Mouse (Mus musculus): ENCODE measurements around the gene Mctp1. TPM values are rescaled to one million over a fixed set of nuclear protein-coding genes. Genes with fewer than 3 reads are reported as not detected.
"Not testable (repeated sequence)": the region's sequence is repeated elsewhere in the genome, so short reads cannot be mapped to it uniquely, and the experiment has no call there.

Mctp1 gene
- polyA plus RNA-seq, 1 experiment from 2014 or later = 3.0 TPM

DNA sequence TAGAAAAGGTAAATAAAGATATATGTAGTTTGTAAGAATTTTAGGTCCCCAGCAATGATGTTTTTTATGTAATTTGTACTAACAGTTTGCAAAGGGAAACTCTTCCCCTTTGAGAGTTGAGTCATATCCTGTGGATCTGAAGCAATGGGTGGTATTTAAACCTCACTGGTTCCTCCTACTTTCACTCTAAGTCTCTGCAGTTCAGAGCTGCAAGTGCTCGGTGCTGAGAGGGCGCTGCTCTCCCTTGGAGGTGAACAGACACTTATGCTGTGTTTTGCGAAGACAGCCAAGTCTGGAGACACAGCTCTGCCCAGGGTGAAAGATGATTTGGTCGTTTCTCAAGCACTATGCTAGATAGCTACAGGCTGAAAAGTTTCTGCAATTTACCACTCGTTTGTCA, 195.1 kb downstream of the Mctp1 start:
- H3K27me3 ChIP-seq (ENCODE audit: control insufficient read depth, insufficient read depth, low read length) = no peaks in the 10 kb centered on the region
- ATAC-seq (ENCODE audit: low FRiP score) (no peak), DNase-seq (ENCODE audit: low spot score) (no peak)
- no peak overlapping the region for H3K27ac ChIP-seq
- no peak overlapping the region for H3K4me2 ChIP-seq (replicated peaks)
- H3K4me1 ChIP-seq (replicated peaks; ENCODE audit: control insufficient read depth, insufficient read depth, low read length) = no peaks in the 10 kb centered on the region
- no peaks in the 10 kb centered on the region for H3K9me3 ChIP-seq (ENCODE audit: control insufficient read depth, low read length)
- no peak overlapping the region for H3K9ac ChIP-seq
- 50% methylated on average over 5 of the region's 5 CpGs for WGBS
- no peaks in the 10 kb centered on the region for H3K36me3 ChIP-seq (replicated peaks; ENCODE audit: control insufficient read depth, insufficient read depth)
- H3K4me3 ChIP-seq (replicated peaks; ENCODE audit: low read length) = no peak overlapping the region

DNA sequence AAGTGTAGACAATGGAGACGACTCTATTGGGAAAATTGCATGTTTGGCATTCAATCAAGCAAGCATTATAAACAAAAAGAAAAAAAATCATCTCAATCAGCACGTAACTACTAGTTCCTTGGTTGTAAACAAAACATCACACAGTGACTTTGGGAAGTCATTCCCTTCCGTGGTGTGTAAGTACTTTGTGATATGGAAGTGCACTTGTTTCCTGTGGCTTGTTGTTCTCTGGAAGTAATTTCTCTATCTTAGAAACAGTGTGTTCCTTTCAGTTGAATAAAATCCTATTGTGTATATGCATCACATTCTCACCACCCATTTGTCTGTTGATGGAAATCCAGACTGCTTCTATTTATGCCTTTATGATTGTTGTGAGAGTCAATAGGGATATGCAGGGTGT, 201.1 kb downstream of the Mctp1 start:
- no peak for DNase-seq (ENCODE audit: low spot score)

DNA sequence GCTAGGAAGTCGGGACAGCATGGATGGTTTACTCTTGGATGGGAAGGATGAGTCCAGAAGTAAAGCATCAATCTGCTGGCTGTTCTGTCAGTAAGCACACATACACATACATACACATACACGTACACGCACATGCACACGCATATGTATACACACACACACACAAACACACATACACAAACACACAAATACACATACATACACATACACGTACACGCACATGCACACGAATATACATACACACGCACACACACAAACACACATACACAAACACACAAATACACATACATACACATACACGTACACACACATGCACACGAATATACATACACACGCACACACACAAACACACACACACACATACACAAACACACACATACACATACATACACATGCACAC, 206.4 kb downstream of the Mctp1 start:
- H3K4me3 ChIP-seq (replicated peaks; ENCODE audit: low read length); DNase-seq (ENCODE audit: low spot score); H3K27ac ChIP-seq; H3K4me2 ChIP-seq (replicated peaks); H3K9me3 ChIP-seq (ENCODE audit: control insufficient read depth, low read length); H3K9ac ChIP-seq; H3K27me3 ChIP-seq (ENCODE audit: control insufficient read depth, insufficient read depth, low read length); H3K36me3 ChIP-seq (replicated peaks; ENCODE audit: control insufficient read depth, insufficient read depth); H3K4me1 ChIP-seq (replicated peaks; ENCODE audit: control insufficient read depth, insufficient read depth, low read length): not testable (repeated sequence)
- 89% methylated on average over 11 of the region's 11 CpGs for WGBS
- peak; percentile 81 for ATAC-seq (ENCODE audit: low FRiP score)

More for the DNA sequence above, 201.1 kb downstream of the Mctp1 start:
- Histone ChIP-seq H3K4me2 (replicated peaks) (no peak overlapping the region), H3K27me3 (ENCODE audit: control insufficient read depth, insufficient read depth, low read length) (no peaks in the 10 kb centered on the region), H3K9ac (no peak overlapping the region), H3K4me3 (replicated peaks; ENCODE audit: low read length) (no peak overlapping the region), H3K36me3 (replicated peaks; ENCODE audit: control insufficient read depth, insufficient read depth) (no peaks in the 10 kb centered on the region), H3K4me1 (replicated peaks; ENCODE audit: control insufficient read depth, insufficient read depth, low read length) (no peaks in the 10 kb centered on the region), H3K9me3 (ENCODE audit: control insufficient read depth, low read length) (no peaks in the 10 kb centered on the region), H3K27ac (no peak overlapping the region)
- 77% methylated on average over 3 of the region's 3 CpGs for WGBS
- no peak for ATAC-seq (ENCODE audit: low FRiP score)

- no peak overlapping the region for H3K4me2 ChIP-seq (replicated peaks)
- no peaks in the 10 kb centered on the region for H3K36me3 ChIP-seq (replicated peaks; ENCODE audit: control insufficient read depth, insufficient read depth)
- no peak overlapping the region for H3K9ac ChIP-seq
- DNase-seq (ENCODE audit: low spot score) (no peak), ATAC-seq (ENCODE audit: low FRiP score) (no peak)
- no peaks in the 10 kb centered on the region for H3K4me1 ChIP-seq (replicated peaks; ENCODE audit: control insufficient read depth, insufficient read depth, low read length)
- no peaks in the 10 kb centered on the region for H3K27me3 ChIP-seq (ENCODE audit: control insufficient read depth, insufficient read depth, low read length)
- no peaks in the 10 kb centered on the region for H3K9me3 ChIP-seq (ENCODE audit: control insufficient read depth, low read length)
- H3K4me3 ChIP-seq (replicated peaks; ENCODE audit: low read length) = no peak overlapping the region
- H3K27ac ChIP-seq = no peak overlapping the region
Observed at GRCm38 (mm10) chr13:76591189-76591588, 206.9 kb downstream of the Mctp1 start.

- no peak overlapping the region for H3K27ac ChIP-seq
- WGBS = 90% methylated on average over 1 of the region's 1 CpGs
- no peaks in the 10 kb centered on the region for H3K36me3 ChIP-seq (replicated peaks; ENCODE audit: control insufficient read depth, insufficient read depth)
- ATAC-seq (ENCODE audit: low FRiP score) (no peak), DNase-seq (ENCODE audit: low spot score) (no peak)
- no peaks in the 10 kb centered on the region for H3K4me1 ChIP-seq (replicated peaks; ENCODE audit: control insufficient read depth, insufficient read depth, low read length)
- H3K9ac ChIP-seq = no peak overlapping the region
- H3K4me3 ChIP-seq (replicated peaks; ENCODE audit: low read length) = no peak overlapping the region
- no peak overlapping the region for H3K4me2 ChIP-seq (replicated peaks)
- H3K27me3 ChIP-seq (ENCODE audit: control insufficient read depth, insufficient read depth, low read length) = no peaks in the 10 kb centered on the region
- no peaks in the 10 kb centered on the region for H3K9me3 ChIP-seq (ENCODE audit: control insufficient read depth, low read length)
Observed at GRCm38 (mm10) chr13:76591692-76592091, 207.4 kb downstream of the Mctp1 start.

- 93% methylated on average over 2 of the region's 2 CpGs for WGBS
- H3K36me3 ChIP-seq (replicated peaks; ENCODE audit: control insufficient read depth, insufficient read depth) = no peaks in the 10 kb centered on the region
- H3K4me3 ChIP-seq (replicated peaks; ENCODE audit: low read length) = no peak overlapping the region
- no peaks in the 10 kb centered on the region for H3K27me3 ChIP-seq (ENCODE audit: control insufficient read depth, insufficient read depth, low read length)
- H3K9me3 ChIP-seq (ENCODE audit: control insufficient read depth, low read length) = no peaks in the 10 kb centered on the region
- no peak overlapping the region for H3K27ac ChIP-seq
- H3K4me2 ChIP-seq (replicated peaks) = no peak overlapping the region
- H3K4me1 ChIP-seq (replicated peaks; ENCODE audit: control insufficient read depth, insufficient read depth, low read length) = no peaks in the 10 kb centered on the region
- DNase-seq (ENCODE audit: low spot score) = no peak
- H3K9ac ChIP-seq = no peak overlapping the region
- ATAC-seq (ENCODE audit: low FRiP score) = no peak
Observed at GRCm38 (mm10) chr13:76592908-76593307, 208.6 kb downstream of the Mctp1 start.

- Histone ChIP-seq H3K4me2 (replicated peaks) (no peak overlapping the region), H3K4me3 (replicated peaks; ENCODE audit: low read length) (no peak overlapping the region), H3K36me3 (replicated peaks; ENCODE audit: control insufficient read depth, insufficient read depth) (no peaks in the 10 kb centered on the region), H3K27me3 (ENCODE audit: control insufficient read depth, insufficient read depth, low read length) (no peaks in the 10 kb centered on the region), H3K9ac (no peak overlapping the region), H3K4me1 (replicated peaks; ENCODE audit: control insufficient read depth, insufficient read depth, low read length) (no peaks in the 10 kb centered on the region), H3K27ac (no peak overlapping the region), H3K9me3 (ENCODE audit: control insufficient read depth, low read length) (no peaks in the 10 kb centered on the region)
- DNase-seq (ENCODE audit: low spot score) (no peak), ATAC-seq (ENCODE audit: low FRiP score) (peak; percentile 34; the same call in 1 of the 2 replicates)
- WGBS = 58% methylated on average over 7 of the region's 7 CpGs
Observed at GRCm38 (mm10) chr13:76597005-76597404, 212.7 kb downstream of the Mctp1 start.

GRCm38 (mm10) chr13:76609425-76609824, 225.1 kb downstream of the Mctp1 start:
- H3K36me3 ChIP-seq (replicated peaks; ENCODE audit: control insufficient read depth, insufficient read depth) = no peaks in the 10 kb centered on the region
- no peak for DNase-seq (ENCODE audit: low spot score)
- no peaks in the 10 kb centered on the region for H3K9me3 ChIP-seq (ENCODE audit: control insufficient read depth, low read length)
- H3K4me1 ChIP-seq (replicated peaks; ENCODE audit: control insufficient read depth, insufficient read depth, low read length) = no peaks in the 10 kb centered on the region
- ATAC-seq (ENCODE audit: low FRiP score) = no peak
- no peak overlapping the region for H3K4me3 ChIP-seq (replicated peaks; ENCODE audit: low read length)
- no peak overlapping the region for H3K4me2 ChIP-seq (replicated peaks)
- H3K27me3 ChIP-seq (ENCODE audit: control insufficient read depth, insufficient read depth, low read length) = no peaks in the 10 kb centered on the region
- no peak overlapping the region for H3K27ac ChIP-seq
- H3K9ac ChIP-seq = no peak overlapping the region

- DNase-seq (ENCODE audit: low spot score) (no peak), ATAC-seq (ENCODE audit: low FRiP score) (no peak)
- 64% methylated on average over 2 of the region's 2 CpGs for WGBS
- Histone ChIP-seq H3K4me3 (replicated peaks; ENCODE audit: low read length) (no peak overlapping the region), H3K4me1 (replicated peaks; ENCODE audit: control insufficient read depth, insufficient read depth, low read length) (no peaks in the 10 kb centered on the region), H3K27me3 (ENCODE audit: control insufficient read depth, insufficient read depth, low read length) (no peaks in the 10 kb centered on the region), H3K4me2 (replicated peaks) (no peak overlapping the region), H3K27ac (no peak overlapping the region), H3K36me3 (replicated peaks; ENCODE audit: control insufficient read depth, insufficient read depth) (no peaks in the 10 kb centered on the region), H3K9me3 (ENCODE audit: control insufficient read depth, low read length) (no peaks in the 10 kb centered on the region), H3K9ac (no peak overlapping the region)
Observed at GRCm38 (mm10) chr13:76611499-76611898, 227.2 kb downstream of the Mctp1 start.

DNA sequence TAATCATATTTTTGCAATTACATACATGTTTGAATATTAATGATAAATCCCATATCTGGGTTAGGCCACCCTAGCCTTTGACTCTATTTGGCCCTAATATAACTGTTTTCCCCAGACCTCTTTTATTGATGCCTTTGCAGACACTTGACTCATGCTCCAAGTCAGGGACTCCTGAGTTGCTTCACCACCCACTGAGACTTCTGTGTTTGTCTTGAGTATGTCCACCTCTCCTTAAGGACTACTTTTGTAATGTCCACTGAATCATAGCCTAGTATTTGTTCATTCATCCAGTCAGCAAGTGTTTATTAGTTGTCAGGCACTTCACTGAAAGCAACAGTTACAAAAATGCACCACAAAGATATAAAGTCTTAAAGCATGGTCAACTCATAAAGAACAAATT, 235.8 kb downstream of the Mctp1 start:
- H3K9ac ChIP-seq = no peak overlapping the region
- H3K4me1 ChIP-seq (replicated peaks; ENCODE audit: control insufficient read depth, insufficient read depth, low read length) = no peaks in the 10 kb centered on the region
- no peak overlapping the region for H3K4me2 ChIP-seq (replicated peaks)
- ATAC-seq (ENCODE audit: low FRiP score) = no peak
- H3K9me3 ChIP-seq (ENCODE audit: control insufficient read depth, low read length) = no peaks in the 10 kb centered on the region
- H3K4me3 ChIP-seq (replicated peaks; ENCODE audit: low read length) = no peak overlapping the region
- no peak for DNase-seq (ENCODE audit: low spot score)
- H3K27ac ChIP-seq = no peak overlapping the region
- H3K36me3 ChIP-seq (replicated peaks; ENCODE audit: control insufficient read depth, insufficient read depth) = no peaks in the 10 kb centered on the region
- no peaks in the 10 kb centered on the region for H3K27me3 ChIP-seq (ENCODE audit: control insufficient read depth, insufficient read depth, low read length)
